Mouse (Mus musculus) spleen, embryonic (tissue): ENCODE results near the gene Nfasc.

Experiments
- CTCF ChIA-PET: fragments of 350-600 bp; sonication (Branson Sonifier 250); formaldehyde crosslinking; loops from one replicate; lab custom pipeline; 2022; lab: Charles Lee

Nfasc gene

DNA sequence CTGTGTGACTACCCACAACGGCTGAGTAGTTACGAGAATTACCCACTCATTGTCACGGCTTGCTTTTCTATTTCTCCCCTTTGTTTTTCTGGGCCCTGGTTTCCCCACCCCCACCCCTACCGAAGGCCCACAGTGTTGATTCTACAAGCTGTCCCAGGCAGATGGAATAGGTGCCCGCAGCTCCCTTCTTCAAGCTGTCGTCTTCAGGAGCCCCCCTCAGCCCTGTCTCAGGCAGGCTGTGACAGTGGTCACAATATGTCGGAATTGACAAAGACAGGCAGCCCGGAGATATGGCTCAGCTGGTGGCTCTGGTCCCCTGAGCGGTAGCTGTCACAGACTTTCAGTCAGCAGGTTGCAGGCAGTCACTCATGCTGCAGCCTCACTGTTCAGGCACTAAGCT lies 90.9 kb downstream of the Nfasc start:
- CTCF ChIA-PET = no interaction called here

DNA sequence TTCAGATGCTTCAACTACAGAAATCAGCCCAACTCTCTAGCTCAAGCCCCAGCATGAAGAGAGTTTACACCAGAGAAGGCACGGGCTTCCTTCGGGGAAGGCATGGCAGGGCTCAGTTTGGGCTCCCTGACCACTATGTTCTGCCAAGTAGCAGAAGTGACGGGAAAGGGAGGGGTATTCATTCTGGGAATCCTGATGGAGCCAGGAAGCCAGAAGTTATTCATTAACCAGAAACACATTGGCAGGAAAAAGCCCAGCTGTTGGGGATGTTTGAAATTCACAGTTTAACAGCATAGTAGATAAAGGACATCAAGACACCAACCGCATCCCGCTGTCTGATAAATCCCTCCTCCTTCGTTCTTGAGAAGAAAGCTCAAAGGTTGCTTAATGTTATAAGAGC lies 93.6 kb downstream of the Nfasc start:
- CTCF ChIA-PET = no interaction called here

DNA sequence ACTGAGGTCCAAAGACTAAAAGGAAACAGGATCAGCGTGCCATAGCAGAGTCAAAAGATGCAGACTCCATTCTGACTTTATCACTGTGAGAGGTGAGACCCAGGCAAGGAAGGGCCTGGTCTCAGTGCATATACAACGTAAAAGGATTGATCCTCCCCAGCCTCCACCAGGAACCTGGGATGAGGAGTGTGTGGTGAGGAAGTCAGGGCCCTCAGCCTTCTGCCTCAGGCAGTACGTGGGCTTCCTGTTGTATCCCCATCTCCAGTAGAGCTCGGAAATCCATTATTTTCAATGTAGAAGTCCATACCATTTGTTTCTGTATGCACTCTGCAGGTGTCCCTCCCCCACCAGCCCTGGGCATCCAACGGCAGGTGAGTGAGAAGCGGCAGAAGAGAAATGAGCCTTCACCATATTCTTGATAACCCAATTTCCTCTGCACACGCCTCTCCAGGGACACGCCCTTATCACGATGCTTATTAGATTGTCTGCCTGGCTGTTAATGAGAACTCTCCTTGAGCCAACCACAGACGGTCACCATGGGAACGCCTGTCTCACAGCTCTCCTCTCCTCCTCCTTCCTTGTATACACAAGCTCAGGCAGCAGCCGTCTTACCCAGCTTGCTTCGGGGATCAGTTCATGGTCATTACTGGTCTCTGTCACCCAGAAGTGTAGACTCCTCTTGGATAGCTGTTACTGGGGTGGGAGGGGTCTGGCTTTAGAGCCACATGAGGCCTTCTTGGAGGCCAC lies 100.4 kb downstream of the Nfasc start:
- CTCF ChIA-PET = no interaction called here

DNA sequence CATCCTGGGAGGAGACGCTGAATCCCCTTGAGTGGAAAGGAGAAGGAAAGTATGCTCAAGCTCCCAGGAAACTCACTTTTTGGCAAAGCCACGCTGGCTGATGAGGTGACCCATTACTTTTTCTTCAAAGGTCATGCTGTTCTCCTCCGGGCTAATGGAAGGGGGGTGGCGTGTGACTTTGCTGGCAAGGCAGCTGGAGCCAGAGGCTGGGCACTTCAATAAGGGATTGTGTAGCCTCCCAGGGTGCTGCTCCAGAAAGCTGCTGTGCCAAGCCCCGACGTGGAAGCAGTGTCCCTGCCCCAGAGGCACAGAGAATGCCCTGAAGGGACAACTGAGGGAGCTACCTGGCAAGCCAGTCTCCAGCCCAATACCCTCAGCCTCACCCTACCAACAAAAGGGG lies 101.3 kb downstream of the Nfasc start:
- CTCF ChIA-PET = interaction anchor here (0.5 kb wide), 1 partner anchor 1807 kb away, joined by 4 read pairs; no protein-coding TSS in a partner anchor

DNA sequence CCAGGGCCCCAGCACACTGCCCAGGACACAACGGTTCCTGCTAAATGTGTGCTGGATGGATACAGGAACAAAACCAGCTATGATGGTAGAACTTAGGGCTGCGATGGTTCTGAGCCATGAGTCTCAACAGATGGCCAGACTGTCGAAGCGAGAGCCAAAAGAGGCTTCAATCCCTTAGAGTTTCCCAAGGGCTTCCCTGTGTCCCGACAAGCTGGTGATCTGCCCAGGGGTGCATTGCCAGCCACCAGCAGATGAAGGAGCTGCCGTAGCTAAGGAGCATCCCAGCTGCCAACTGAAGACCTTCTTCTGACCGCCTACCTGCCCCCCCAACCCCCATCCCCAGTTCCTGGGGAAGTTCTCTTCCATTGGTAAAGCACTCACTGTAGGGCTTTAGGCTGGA lies 104.3 kb downstream of the Nfasc start:
- CTCF ChIA-PET = no interaction called here

DNA sequence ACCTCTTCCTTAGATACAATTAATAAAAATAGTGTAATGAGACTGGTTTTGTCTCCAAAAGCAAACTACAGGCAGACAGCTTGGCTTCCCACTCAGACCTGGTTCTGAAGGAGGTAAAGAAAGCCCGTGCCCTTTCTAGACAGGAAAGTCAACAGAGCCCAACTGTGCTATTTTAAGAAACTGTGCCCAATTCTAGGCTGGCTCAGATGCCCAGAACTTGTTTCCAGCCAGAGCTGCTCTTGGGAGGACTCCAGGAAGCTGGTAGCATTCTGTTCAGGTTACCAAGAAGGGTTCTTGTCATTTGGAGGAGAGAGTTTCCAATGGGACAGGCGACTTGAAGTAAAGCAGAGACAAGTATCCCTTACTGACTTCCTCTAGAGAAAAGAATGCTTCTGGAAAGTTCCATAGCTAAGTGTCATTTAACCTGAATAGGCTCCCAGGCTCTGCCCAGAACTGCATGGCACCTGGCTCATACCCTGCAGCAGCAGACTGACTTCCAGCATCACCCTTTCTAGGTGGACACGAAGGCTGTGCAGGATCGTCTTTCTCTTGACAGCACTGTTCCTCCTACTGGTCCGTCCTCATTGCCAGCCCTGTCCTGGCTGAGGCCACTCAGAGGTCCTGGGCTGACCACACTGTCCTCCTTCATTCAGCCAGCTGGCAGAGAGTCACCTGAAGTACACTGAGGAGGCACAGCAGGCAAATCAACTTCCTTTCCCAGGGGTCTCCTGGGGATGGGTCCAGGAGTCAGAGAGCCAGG lies 111.8 kb downstream of the Nfasc start:
- CTCF ChIA-PET = no interaction called here

DNA sequence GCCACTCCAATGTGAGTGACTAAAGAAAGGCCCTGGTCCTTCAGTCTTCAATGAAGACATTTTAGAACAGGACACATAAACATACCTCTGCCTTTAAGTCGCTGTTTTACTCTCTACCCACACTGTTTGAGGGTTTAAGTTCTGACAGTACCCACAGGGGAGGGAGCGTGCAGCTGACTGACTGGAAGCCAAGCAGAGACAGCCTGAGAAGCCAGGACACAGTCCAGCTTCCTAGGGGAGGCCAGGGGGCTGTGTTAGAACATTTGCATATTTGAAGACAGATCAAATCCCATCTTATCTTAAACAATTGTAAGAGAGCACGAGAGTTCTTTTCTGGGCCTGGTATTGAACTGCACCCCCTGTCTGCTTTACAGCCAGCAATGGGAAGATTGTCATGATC lies 113.0 kb downstream of the Nfasc start:
- CTCF ChIA-PET = no interaction called here

DNA sequence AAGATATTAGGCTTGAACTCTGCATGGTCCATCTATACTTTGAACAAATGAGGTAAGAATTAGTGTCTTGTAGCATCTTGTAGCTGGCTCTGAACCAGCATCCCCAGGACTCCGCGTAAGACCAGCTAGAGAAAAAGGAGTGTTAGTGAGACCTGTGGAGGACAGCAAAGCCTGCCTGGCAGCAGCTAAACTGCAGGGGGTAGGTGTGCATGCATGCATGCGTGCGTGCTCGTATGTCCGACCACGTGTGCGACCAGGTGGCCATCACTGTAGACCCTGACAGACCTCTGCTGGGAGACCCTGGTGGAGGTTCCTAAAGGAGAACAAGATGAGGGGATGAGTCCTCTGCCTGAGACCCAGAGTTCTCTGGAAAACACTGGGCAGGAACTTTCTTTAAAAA lies 113.4 kb downstream of the Nfasc start:
- CTCF ChIA-PET = no interaction called here

DNA sequence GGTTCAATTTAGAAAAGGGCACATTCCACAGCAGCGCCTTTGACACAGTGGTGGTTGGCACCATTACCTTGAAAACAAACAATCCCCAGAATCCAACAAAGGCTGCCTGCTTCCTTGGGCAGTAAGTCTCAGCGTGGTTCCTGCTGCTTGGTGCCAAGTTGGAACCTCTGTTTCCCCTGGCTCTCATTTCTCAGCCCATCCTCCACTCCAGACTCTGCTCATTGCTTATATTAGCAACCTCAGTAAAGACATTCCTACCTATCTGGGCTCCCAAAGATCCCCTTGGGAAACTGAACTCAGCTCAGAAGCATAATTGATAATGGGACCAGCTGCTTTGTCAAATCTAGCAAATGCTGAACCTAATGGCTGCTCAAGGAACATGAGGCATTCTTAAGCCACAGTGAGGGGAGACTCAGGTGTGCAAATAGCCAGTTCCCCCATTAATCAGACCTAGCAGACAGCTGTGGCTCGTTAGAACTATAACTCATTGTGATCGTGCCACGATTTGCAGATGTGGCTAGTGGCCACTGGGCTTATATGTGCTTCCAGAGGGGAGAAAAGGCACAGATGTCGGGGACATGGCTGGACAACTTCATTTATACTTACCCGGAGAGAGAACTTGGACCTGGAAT lies 115.4 kb downstream of the Nfasc start:
- CTCF ChIA-PET = interaction anchor here (0.7 kb wide), 1 partner anchor 119 kb away, joined by 12 read pairs; no protein-coding TSS in a partner anchor

DNA sequence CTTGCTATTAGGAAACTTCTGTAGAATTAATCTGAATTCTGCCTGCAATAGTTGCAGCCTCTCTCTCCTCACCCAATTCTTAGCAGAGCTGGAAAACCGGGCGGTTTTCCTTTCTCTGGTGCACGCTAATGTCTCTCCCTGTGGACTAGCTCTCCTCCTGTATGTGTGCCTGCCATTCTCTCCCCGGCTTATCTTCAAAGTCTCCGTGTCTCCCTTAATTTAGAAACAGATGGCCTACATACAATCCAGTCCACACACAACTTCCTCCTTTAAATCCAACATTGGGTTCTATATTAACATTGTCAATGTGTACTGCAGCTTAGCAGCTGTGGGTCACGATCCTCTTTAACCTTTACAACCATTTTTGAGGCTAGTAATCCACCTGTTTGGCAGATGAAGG lies 116.6 kb downstream of the Nfasc start:
- CTCF ChIA-PET = interaction anchor here (0.6 kb wide), 1 partner anchor 630 kb away, joined by 3 read pairs; no protein-coding TSS in a partner anchor

DNA sequence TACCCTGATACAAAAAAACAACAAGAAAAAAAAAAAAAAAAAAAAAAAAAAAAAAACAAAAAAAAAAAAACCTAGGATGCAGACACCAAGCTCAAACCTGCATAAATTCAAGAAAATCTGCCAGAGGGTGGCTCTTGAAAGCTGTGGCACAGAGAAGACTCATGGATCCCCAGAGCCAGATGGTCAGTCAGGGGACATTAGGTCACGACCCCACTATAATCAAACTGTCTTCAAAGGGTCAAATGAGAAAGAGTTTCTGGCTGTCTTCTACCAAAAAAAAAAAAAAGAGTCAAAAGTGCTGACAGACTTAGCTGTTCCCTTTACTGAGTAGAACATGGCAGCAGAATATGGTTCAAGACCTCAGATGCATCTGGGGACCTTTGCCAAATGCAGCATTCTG lies 117.1 kb downstream of the Nfasc start:
- CTCF ChIA-PET = interaction anchor here (0.6 kb wide), 1 partner anchor 630 kb away, joined by 3 read pairs; no protein-coding TSS in a partner anchor

DNA sequence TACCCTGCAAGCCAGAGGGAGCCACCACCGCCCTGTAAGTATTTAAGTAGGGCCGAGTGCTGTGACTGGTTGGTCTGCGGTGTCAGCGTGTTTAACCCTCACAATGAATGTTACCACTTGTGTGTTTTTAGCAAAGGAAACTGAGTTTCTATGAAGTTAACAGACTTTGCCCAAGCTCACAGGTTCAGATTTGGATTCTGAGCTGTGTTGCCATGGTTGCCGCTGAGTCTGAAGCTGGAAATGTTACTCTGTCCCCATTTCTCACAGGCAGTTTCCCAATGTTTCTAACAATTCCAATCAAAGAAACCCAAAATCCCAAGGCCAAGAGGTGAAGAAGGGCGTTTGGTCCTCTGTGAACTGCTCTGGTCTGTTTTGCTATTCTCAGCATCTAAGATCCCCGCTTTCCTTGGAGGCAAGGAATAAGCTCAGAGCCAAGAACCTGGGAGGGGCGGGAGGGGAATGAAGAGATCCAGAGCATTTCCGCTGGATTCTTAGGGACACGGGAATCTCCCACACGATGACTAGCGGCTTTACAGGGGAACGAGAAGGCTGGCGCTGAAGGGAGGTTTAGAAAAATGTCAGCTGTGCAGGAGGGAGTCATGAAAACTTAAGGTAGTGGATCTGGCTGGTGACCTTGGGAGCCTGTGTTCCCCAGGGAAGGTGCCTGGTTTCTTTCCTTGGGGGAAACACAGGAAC lies 117.8 kb downstream of the Nfasc start:
- CTCF ChIA-PET = interaction anchor here (0.6 kb wide), 1 partner anchor 874 kb away, joined by 5 read pairs; no protein-coding TSS in a partner anchor

DNA sequence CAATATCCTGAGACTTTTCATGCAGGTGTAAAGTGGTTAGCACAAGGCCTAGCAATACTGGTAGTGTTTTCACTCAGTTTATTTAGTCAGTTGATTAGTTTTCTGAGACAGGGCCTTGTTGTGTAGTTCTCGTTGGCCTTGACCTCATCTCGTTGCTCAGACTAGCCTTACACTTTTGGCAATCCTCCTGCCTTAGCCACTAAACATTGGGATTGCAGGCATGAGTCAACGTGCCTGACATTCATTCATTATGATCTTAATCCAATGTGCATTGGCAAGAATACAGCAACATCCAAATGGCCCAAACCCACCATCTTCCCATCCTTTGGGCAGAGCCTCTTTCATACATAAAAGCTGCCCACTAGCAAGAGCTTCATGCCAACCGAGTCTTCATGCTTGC lies 129.5 kb downstream of the Nfasc start:
- CTCF ChIA-PET = no interaction called here

DNA sequence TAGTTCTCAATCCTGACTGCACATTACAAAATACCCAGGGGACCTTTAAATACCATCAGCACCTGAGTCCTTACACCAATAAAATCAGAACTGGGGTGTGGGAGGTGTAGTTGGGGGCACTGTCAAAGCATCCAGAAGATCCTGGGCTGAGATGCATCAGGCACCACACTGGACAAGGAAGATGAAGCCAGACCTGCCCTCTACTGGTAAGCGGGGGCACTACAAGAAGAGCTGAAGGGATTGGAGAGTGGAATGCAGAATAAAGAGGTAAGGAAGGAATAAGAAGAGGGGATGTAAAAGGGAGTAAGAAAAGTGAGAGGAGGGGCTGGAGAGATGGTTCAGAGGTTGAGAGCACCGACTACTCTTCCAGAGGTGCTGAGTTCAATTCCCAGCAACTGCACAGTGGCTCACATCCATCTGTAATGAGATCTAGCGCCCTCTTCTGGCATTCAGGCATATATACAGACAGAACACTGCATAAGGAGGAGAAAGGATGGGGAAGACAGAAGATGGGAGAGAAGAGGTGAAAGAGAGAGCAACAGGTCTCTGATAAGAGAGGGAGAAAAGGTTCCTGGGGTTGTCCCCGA lies 132.5 kb downstream of the Nfasc start:
- CTCF ChIA-PET = interaction anchor here (1.1 kb wide), 1 partner anchor 17 kb away, joined by 3 read pairs; no protein-coding TSS in a partner anchor

DNA sequence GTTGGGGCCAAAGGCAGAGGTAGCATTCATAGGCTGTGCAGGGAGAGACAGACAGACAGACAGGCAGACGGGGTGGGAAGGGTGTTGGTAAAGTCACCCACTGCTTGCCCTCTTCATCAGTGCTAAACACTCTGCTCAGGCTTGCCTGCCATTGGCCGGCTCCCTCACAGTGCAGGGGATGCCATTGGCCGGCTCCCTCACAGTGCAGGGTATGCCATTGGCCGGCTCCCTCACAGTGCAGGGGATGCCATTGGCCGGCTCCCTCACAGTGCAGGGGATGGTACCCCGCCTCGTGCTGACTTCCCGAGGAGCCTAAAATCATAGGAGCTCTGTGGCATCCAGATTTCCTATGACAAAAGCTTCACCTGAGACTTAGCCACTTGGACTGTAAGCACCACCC lies 139.4 kb downstream of the Nfasc start:
- CTCF ChIA-PET = no interaction called here

DNA sequence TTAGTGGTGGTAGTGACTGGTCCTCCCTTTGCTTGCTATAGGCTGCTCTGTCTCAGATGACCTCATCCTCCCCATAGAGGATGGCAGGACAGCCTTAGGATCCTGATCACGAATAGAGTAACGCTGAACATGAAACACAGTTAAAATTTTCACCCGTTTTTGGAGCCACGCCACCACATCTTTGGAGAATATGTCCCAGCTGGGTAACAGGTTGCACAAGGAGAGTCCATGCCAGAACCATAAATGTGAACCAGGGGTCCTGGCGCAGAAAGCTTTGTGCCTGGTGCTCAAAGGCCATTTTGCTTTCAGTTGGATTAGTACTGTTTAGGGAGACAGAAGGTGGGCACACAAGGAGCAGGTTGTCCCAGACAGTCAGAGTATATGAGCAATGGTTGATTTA lies 143.6 kb downstream of the Nfasc start:
- CTCF ChIA-PET = no interaction called here

DNA sequence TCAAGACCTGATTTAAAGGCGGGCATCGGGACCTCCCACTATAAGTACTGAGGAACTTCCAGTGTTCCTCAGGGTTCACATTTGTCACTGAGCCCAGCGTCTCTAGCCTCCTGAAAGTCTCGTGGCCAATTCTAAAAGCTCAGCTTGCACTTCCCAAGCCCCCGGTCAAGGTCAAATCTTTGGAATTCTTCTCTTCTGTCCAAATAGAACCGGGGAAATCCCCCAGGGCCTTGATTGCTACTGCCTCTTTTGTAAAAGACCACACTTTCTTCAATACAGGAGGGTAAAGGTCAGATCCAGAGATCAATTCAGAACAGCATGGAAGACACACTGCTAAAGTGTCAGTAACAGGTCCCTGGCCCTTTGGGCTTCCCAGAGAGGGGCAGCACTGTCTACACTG lies 145.9 kb downstream of the Nfasc start:
- CTCF ChIA-PET = no interaction called here

DNA sequence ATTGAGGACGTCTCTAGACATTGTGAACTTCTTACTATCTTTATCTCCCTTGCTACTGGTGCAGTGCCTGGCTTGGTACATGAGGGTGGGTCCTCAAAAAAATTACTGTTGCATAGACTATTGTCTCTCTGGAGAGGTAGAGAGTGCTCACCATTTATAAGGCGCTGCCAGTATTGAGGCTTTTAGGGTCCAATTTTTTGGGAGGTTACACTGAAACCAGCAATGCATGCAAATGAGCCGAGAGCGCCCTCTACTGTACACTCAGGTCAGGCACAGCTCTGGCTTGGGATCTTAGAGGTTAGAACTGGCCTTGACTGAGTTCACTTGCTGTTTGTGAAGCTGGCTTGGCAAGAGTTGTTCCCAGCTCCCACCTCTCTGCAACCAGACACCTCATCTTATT lies 147.0 kb downstream of the Nfasc start:
- CTCF ChIA-PET = interaction anchor here (0.7 to 0.9 kb wide), 2 partner anchors 69 to 71 kb away, joined by 3 read pairs; no protein-coding TSS in a partner anchor

DNA sequence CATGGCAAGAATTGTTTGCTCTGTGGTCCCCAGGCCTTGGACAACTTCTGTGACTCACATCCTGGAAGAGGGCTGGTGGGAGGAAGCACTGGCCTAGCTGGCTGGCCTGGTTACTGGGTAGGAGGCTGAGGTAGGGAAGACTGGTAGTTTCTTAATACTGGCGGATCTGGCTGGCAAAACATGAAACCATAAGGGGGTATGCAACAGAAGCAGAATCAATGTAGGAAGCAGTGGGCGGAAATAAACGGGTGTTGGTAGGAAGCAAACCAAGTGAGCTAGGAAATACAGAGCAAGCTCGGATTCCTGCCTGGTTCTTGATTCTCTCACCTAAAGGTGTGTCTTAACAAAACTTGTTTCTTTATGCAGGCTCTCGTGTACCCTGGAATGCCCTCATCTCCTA lies 149.5 kb downstream of the Nfasc start:
- CTCF ChIA-PET = interaction anchor here (1.6 kb wide), 1 partner anchor 16 kb away, joined by 3 read pairs; no protein-coding TSS in a partner anchor

DNA sequence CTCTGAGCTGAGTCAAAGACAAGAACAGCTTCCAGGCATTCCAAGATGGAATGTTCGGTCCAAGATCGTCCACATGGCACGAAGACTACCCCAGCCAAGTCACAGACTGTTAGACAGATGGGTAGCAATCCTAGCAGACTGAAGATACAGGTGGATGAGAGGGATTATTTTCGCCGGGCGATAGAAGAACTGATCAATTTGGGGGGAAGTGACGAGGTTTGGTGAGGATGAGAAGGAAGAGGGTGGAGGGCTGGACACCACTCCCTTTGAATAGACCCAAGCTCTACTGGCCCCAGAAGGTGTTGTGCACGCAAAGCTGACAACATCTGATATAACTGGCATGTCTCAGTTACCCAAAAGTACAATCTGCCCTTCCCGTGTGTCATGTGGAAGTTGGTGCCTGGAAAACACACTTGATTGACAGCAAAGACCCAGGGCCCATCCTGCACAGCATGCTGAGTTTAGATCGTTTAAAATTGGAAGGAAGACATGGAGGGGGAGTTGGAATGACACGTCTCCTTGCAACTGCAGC lies 150.1 kb downstream of the Nfasc start:
- CTCF ChIA-PET = interaction anchor here (1.6 kb wide), 1 partner anchor 17 kb away, joined by 3 read pairs; no protein-coding TSS in a partner anchor
